Mouse (Mus musculus) splenic B cell, adult 2 months (primary cell): ENCODE data around the gene Pdp2.
"Not testable (repeated sequence)": the region's sequence is repeated elsewhere in the genome, so short reads cannot be mapped to it uniquely, and the experiment has no call there.

Source experiments
- DNase-seq: peaks from one replicate; pipeline ENCODE4 v3.0.0-alpha.2; 2011; ENCODE audit warnings: low read depth, low spot score
- H3K27me3 ChIP-seq: 2 replicates; pipeline ENCODE4 v1.6.1; 2012; ENCODE audit warnings: mild to moderate bottlenecking, low read length, moderate library complexity, mixed read lengths; ENCODE audit not compliant: control insufficient read depth, poor library complexity, insufficient read depth, severe bottlenecking
- H3K36me3 ChIP-seq: 2 replicates; pipeline ENCODE4 v1.6.1; 2012; ENCODE audit warnings: mild to moderate bottlenecking, low read length, moderate library complexity, mixed read lengths; ENCODE audit not compliant: control insufficient read depth, poor library complexity, insufficient read depth, severe bottlenecking

Gene Pdp2

DNA sequence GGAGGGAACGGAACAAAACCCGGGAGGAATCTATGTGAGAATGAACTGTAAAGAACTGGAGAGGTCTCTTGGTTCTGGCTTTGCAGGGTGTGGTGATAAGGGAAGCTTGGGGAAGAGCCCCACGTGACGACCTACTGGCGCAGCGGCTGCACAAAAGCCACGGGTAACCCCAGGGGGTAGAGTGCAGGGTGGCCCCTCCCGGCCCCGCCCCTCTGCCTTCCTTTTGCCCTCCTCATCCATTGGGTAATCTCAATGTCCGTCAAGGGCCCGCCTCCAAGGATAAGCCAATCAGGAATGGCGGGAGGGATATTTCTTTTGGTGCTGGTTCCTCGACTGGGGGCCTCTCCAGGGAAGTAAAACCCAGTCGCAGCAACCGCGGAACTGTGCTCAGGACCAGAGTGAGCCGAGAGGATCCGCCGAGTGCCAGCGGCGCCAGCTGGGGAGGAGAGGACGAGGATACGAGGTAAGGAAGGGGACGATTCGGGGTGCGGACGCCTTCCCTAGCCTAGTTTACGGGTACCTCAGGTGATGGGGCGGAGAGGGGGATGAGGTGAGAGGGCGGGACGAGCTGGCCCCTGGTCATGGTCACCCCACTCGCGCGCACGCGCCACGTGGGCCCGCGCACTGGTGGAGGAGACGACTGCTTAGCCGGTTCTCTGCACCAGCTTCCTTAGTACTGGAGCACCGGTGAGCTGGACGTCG lies at the start of gene Pdp2:
Gene Pdp2, plus strand, starts transcription at position 319 of the 702 bp plus-strand sequence.
- no peaks in the 10 kb centered on the region for H3K27me3 ChIP-seq
- no peaks in the 10 kb centered on the region for H3K36me3 ChIP-seq
- DNase-seq: peak; percentile 94

DNA sequence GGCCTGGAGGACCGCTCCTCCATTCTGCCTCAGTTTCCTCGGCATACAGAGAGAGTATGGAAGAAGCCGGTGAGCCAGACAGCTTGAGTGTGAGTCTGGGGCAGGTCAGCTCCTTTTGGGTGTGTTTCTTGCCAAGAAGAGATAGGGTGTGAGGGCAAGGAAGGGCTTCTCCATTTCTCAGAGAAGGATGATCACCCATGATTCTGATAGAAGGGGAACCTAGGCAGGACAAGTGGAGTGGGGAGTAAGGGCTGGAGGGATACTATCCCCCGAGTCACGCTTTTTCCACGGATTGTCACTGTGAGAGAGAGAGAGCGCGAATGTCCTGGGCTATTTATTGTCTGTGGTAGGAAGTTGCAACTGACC lies 49.8 kb upstream of the Pdp2 start:
- no peaks in the 10 kb centered on the region for H3K27me3 ChIP-seq
- no peak for DNase-seq
- H3K36me3 ChIP-seq: no peaks in the 10 kb centered on the region

DNA sequence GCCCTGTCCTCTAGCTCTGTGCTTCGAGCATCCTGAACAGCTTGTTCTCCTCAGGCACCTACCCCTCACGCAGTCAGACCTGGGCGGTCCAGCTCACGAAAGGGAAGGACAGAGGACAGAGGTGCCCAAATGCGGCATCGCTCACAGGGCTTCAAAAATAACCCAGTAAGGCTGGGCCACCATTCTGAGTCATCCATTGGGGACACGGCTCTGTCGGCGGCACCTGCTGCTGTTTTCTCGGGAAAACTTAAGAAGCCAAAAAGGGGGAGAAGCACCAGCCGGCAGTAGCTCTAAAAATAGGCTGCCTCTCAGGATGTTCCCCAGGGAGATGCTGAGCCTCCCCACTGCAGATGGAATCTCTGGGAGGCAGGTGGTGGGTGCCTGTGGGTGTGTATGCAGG lies 49.1 kb upstream of the Pdp2 start:
- DNase-seq: no peak
- Histone ChIP-seq H3K27me3 (no peaks in the 10 kb centered on the region), H3K36me3 (no peaks in the 10 kb centered on the region)

DNA sequence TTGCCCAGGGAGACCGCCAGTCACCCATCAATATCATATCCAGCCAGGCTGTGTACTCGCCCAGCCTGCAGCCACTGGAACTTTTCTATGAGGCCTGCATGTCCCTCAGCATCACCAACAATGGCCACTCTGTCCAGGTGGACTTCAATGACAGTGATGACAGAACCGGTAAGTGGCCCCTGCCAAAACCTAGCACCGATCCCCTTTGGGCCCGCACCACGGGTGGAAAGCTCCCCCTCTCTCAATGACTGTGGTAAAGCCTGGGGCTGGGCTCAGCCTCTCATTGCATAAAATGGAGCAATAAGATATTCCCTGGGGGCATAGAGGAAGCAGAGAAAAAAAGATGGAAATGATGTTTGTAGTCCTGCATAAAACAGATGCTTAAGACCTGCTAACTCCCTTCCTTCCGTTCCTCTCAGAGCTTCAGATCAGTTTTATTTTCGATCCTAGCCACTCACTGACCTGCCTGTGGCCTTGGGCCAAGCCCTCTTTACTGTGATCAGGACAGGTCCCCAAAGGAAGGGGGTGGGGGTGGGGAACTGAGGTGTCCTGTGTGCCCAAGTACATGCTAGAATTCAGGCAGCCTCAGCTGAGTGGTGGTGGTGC lies 47.7 kb upstream of the Pdp2 start:
- no peaks in the 10 kb centered on the region for H3K36me3 ChIP-seq
- H3K27me3 ChIP-seq: no peaks in the 10 kb centered on the region
- no peak for DNase-seq

DNA sequence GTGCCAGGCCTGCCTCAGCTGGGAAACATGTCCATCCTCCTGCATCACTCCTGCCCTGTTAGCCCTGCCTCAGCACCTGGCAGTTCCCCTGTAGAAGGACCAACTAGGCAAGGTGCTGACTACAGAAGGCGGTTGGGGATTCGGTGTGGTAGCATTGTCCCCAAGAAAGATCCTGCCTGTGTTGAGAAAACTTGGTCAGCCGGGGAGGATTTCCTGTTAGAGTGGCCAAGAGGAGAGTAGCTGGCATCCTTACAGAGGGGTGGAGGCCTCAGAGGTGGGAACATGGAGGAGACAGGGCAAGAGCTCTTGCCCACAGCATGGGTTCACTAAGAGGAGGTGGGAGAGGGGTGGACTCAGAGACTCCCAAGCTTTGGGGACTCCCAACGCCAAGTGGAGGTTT lies 36.1 kb upstream of the Pdp2 start:
- H3K36me3 ChIP-seq: no peaks in the 10 kb centered on the region
- DNase-seq: no peak
- no peaks in the 10 kb centered on the region for H3K27me3 ChIP-seq

DNA sequence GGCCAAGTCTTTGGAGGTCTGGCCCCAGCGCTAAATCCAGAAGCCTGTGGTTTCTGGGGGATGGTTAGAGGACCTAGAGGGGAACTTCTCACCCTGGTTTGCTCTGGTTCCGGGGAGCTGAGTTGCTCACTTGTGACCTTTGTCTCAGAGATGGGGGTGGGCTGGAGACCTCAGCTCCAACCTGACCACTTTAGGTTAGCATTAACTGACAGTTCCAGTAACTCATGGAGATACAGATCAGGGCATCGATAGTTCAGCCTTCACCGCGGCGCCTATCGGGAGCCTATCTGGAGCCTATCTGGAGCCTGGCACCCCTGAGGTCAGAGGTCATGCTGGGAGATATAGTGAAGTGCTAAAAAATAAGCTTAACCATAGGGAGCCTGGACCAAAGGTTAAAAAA lies 34.0 kb upstream of the Pdp2 start:
- H3K27me3 ChIP-seq: no peaks in the 10 kb centered on the region
- no peak for DNase-seq
- H3K36me3 ChIP-seq: no peaks in the 10 kb centered on the region

DNA sequence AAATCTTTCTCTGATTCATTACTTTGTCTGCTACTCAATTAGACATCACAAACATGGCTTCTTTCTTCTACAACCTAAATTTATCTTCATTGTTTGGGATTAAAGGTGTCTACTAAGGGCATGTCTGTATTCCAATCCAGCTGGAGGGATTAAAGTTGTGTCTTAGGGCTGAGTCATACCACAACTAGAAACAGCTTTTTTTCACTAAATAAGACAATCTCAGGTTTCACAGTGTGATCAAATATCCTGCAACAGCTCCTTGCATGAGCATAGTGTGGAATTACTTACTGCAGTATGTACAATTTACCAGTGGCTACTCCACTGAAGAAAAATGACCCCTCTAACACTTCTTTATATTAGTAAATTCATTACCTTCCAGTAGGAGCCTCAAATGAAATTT lies 30.5 kb upstream of the Pdp2 start:
- Histone ChIP-seq H3K27me3 (no peaks in the 10 kb centered on the region), H3K36me3 (no peaks in the 10 kb centered on the region)
- no peak for DNase-seq

DNA sequence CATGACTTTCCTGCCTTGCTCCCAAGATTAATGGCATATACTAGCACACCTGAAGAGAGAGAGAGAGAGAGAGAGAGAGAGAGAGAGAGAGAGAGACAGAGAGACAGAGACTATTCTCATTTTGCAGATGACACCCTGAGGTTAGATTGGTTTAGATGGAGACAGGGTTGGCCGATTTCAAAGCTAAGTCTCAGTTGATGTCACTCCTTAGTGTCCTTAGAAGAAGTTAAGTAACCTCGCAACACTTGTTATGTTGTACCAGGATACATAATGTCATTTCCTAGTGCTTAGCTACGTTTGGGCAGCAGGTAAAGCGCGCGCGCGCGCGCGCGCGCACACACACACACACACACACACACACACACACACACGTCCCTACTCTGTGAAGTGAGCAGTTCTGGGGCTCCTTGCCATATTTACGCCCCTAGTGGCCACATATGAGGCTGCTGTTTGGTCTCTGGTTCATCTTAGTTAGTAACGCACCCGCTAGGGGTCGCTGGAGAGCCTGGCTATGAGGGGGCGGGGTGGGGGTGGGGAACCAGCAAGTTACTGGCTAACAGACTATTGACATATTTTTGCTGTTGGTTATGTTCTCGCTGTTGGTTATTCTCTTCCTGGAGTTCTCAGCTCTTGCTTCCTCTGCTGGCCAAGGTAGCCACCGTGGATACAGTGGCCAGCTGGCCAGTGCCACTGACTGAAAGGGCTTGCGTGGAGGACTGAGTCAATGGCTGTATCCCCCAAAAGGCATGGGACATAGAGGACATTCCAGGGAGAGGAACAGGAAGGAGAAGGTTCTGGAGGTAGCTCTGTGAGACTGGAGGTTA lies 26.4 kb upstream of the Pdp2 start:
- H3K27me3 ChIP-seq: no peaks in the 10 kb centered on the region
- DNase-seq: peak; percentile 97
- no peaks in the 10 kb centered on the region for H3K36me3 ChIP-seq

DNA sequence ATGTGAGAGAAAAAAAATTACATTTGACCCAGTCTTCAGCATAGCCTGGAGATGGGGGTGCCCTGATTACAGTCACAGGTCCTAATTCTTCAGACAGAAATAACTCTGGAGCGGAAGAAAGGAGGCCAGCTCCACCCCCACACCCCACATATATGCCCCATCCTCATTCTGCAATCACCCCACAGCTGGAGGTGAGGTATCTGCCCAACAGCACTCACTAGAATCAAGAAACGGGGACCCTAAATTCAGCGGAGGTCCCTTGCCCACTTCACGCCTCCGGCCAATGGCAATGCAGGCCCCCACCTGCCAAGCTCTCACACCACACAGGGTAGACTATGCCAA lies 25.8 kb upstream of the Pdp2 start:
- DNase-seq: no peak
- no peaks in the 10 kb centered on the region for H3K36me3 ChIP-seq
- H3K27me3 ChIP-seq: no peaks in the 10 kb centered on the region

DNA sequence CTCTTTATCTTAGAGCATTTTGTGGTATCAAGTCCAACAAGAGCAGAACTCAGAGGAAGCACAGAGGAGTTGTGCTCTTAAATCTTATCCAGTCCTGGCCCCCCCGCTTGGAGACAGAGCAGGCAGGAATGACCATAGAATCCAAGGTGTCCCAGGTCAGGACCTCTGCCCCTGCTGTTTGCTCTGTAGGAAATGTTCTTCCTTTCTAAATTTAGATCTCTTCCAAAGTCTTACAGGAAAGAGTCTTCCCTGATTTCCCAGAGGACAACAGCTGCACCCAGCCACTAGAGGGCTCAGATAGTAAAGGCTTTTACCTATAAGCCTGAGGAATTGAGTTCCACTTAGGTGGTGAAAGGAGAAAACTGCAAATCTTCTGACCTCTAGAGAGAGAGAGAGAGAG lies 21.7 kb upstream of the Pdp2 start:
- H3K27me3 ChIP-seq: no peaks in the 10 kb centered on the region
- DNase-seq: peak; percentile 13
- no peaks in the 10 kb centered on the region for H3K36me3 ChIP-seq

DNA sequence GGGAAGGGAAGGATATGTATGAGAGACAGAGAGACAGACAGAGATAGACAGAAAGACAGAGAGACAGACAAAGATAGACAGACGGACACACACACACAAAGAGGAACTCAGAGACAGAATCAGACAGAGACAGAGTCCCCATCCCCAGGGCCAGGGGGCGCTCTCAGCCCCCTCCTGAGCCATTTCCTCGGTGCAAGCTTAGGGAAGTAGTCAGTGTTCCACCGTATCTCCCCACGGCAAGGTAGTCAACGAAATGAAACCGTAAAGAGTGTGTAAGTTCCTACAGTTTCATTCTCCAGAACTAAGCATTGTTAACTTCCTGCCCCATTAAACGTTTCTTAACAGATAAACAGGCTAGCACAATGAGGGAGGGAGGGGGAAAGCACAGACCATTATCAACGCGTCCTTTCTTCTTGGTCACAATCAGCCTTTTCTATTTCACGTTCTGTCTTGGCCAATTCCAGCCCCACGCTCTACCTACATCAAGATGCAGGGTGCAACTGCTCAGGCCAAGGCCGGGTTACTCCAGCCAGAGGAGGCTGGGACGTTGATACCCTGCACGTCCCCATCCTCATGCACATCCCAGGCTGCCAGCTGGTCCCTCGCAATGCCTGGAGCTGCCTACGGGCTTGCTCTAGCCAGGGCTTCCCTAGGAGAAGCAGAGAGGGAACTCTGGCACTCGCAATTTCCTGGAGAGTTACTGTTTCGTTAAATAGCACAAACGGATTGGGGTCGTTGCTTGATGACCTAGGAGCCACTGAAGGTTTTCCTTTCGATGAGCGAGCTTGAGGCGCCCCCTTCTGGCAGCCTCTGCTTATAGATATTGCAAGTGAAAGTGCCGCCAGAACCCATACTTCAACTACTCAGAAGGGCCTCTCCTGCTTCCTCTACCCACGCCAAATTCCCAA lies 20.6 kb upstream of the Pdp2 start:
- H3K36me3 ChIP-seq: no peaks in the 10 kb centered on the region

DNA sequence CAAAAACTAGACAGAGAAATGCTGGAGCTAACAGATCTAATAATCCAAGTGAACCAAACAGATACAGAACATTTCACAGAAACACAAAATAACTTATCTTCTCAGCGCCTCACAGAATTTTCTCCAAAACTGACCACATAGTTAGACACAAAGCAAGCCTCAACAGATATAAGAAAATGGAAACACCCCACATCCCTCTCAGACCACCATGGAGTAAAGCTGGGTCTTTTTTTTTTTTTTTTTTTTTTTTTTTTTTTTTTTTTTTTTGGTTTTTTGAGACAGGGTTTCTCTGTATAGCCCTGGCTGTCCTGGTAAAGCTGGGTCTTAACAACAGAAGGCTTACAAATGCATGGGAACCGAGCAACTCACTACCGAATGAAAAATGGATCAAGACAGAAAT lies 14.4 kb upstream of the Pdp2 start:
- Histone ChIP-seq H3K27me3 (no peaks in the 10 kb centered on the region), H3K36me3 (no peaks in the 10 kb centered on the region)
- DNase-seq: no peak

More for the DNA sequence above, 20.6 kb upstream of the Pdp2 start:
- peak; percentile 91 for DNase-seq
- no peaks in the 10 kb centered on the region for H3K27me3 ChIP-seq

DNA sequence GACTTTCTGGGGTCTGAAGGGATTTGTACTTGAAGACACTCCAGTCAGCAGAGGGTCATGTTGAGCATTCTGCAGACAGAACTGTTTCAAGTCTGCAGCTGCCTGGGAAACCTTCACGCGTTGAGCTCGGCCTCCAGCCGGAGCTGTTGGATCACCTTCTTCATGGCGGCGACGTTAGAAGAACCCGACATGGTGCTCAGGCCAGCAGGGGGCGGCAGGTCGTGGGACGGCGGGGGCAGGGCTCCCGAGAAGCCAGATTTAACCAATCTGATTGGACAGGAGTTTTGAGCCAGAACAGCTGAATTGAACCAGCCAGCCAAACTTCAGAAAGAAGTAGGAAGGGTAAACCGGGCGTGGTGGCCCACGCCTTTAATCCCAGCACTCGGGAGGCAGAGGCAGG lies 13.6 kb upstream of the Pdp2 start:
- H3K27me3 ChIP-seq, DNase-seq, H3K36me3 ChIP-seq: not testable (repeated sequence)

DNA sequence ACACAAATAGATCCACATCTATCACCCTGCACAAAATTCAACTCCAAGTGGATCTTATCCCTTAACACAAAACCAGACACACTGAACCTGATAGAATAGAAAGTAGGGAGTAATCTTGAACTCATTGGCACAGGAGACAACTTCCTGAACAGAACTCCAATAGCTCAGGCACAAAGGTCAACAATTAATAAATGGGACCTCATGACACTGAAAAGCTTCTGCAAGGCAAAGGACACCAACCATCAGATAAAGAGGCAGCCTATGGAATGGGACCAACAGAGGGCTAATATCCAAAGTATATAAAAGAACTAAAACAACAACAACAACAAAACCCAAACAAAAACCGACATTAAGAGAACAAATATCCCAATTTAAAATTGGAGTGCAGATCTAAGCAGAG lies 6.7 kb upstream of the Pdp2 start:
- H3K27me3 ChIP-seq: no peaks in the 10 kb centered on the region
- DNase-seq: no peak
- H3K36me3 ChIP-seq: no peaks in the 10 kb centered on the region
